Mouse (Mus musculus): ENCODE results near the gene Actl10. TPM values are rescaled to one million over a fixed set of nuclear protein-coding genes. Genes with fewer than 3 reads are reported as not detected.

The Actl10 gene
- total RNA-seq, 4 experiments from 2014 or later: 0.17 TPM; not detected in 3

- DNase-seq (ENCODE audit: low spot score in 2 of 2): peak; percentile 46 to 61
Observed at GRCm38 (mm10) chr2:154580586-154580985, 29.0 kb downstream of the Actl10 start.

DNA sequence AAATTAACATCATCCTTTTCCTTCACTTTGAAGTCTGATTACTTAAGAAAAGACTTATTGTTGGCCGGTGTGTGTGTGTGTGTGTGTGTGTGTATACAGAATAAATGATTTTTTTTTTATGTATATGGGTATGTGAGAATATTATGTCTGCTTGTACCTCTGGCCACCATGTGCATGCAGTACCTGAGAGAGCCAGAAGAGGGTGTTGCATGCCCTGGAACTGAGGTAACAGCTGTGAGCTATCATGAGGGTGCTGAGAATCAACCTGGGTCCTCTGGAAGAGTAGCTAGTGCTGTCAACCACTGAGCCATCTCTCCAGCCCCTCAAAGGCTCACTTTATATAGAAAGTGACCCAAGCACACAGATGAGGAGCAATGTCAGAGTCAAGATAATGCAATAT is 29.8 kb downstream of the Actl10 start:
- no peak for DNase-seq (ENCODE audit: low spot score in 2 of 2)

DNA sequence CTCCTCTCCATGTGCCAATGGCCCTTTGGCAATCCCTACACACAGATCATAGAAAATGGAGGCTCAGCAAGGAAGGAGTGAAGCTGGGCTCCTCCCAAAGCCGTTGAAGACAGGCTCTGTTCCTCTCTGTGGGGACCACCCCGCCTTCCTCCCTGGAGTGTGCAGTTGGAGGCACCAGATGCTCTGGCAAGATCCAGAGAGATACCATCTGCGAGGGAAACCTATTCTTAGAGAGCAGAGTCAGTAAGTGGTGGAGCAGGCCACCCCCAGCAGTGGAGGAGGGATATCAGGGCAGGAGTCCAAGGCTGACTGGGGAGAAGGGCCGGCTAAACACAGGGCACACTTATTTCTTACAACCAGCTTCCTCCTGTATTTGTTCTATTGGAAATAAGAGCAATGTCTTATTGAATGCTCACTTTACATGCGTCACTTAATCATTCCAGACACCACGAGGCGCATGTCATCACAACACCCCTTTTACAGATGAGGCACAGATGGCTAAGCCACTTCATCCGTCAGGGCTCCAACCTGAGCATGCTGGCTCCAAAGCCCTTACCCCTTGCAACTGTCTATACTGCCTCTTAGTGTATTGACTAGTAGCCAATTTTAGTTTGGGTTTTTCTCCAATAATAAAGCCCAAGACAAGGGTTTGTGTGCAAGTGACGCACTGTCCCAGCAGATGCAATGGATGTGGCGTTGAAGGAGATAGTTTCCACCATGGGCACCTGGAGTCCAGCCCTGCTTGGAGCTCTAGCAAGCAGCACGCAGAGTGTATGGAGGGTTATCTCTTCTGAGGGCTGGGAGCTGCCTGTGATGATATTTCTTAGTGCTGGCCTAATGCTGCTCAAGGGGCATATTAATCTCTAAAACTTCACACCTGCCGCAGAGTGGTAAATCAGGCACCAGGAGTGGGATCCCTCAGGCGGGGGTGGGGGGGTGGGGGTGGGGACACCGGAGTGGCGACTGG is 32.6 kb downstream of the Actl10 start:
- DNase-seq (ENCODE audit: low spot score in 2 of 2): no peak

GRCm38 (mm10) chr2:154584931-154585601 is 33.5 kb downstream of the Actl10 start:
- DNase-seq (ENCODE audit: low spot score in 2 of 2): no peak

DNA sequence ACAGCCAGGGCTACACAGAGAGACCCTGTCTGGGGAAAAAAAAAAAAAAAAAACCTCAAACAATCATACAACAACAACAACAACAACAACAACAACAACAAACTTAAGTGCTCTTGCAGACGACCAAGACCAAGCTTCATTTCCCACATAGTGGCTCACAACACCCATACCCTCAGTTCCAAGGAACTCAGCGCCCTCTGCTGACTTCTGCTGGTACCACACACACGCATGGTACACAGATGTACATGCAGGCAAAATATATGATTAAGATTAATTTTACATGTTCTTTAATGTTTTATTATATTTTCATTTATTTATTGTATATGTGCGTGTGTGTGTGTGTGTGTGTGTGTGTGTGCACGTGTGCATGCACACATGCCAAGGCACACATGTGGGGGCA is 34.8 kb downstream of the Actl10 start:
- no peak for DNase-seq (ENCODE audit: low spot score in 2 of 2)

DNA sequence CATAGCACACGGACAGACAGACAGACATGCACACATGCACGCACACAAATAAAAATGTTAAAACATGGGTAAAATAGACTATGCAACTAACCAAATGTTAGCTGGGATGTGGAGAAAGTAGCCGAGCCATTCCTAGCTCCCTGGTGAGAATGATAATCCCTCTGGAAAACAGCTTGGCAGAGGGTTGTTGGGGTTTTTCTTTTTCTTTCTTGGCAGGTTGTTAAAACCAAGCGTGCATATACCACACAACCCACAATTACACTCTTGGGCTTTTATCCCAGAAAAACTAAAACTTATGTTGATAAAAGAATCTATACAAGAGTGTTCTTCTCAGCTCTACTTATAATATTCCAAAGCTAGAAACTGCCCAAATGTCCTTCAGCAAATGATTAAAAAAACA is 37.5 kb downstream of the Actl10 start:
- no peak for DNase-seq (ENCODE audit: low spot score in 2 of 2)

GRCm38 (mm10) chr2:154591239-154591638 is 39.7 kb downstream of the Actl10 start:
- no peak for DNase-seq (ENCODE audit: low spot score in 2 of 2)

- DNase-seq (ENCODE audit: low spot score in 2 of 2): no peak
Observed at GRCm38 (mm10) chr2:154593025-154593424, 41.4 kb downstream of the Actl10 start.

DNA sequence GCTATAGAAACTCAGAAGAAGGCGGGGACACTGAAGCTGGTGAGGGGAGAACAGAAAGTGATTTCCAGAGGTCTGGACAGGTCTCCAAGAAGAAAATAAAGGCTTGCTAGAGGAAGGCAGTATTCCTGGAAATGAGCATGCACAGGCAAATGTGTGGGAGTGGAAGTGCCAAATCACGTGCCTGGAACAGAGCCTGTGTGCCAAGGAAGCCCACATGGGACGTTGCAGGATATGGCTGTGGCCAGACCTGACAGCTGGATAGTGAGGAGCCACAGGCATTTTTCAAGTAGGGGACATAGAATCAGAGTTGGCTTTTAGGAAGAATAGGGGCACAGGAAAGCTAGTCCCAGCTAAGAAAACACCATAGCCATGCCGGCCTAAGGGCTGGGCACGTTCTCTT is 44.2 kb downstream of the Actl10 start:
- no peak for DNase-seq (ENCODE audit: low spot score in 2 of 2)

DNA sequence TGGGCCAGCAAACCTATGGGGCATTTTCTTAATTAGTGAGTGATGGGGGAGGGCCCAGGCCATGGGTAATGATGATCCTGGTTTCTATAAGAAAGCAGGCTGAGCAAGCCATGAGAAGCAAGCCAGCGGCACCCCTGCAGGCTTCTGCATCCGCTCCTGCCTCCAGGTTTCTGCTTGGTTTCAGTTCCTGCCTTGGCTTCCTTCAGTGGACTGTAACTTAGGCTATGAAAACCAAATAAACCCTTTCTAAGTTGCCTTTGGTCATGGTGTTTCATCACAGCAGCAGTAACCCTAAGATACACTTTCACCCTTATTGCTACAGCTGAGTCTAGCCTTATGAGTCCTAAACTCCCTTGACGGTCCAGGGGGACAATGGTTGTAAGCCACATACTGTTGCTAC is 45.8 kb downstream of the Actl10 start:
- no peak for DNase-seq (ENCODE audit: low spot score in 2 of 2)

DNA sequence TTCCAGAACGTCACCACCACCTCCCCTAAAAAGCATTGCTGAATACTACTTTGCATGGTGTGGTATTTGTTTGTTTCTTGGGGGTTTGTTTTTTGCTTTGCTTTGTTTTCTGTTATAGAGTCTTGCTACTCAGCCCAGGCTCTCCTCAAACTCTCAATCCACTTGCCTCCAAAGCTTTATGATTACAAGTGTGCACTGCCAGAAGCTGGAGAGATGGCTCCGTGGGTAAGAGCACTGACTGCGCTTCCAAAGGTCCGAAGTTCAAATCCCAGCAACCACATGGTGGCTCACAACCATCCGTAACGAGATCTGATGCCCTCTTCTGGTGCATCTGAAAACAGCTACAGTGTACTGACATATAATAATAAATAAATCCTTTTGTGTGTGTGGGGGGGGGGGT is 49.0 kb downstream of the Actl10 start:
- no peak for DNase-seq (ENCODE audit: low spot score in 2 of 2)

GRCm38 (mm10) chr2:154601324-154601723 is 49.7 kb downstream of the Actl10 start:
- no peak for DNase-seq (ENCODE audit: low spot score in 2 of 2)

Other genes starting within 250 kb of the Actl10 start
- 1 to 10 TPM in 1 of 4 experiments, not detected in 3; 1.2 TPM for gene Bpifb9b, start 244.5 kb upstream of the Actl10 start, total RNA-seq (2022)
- gene Cdk5rap1, start 178.8 kb upstream of the Actl10 start, total RNA-seq (2022): 10 to 100 TPM; 11.7 to 17.1 (median 12.0) TPM
- gene Snta1, start 143.7 kb upstream of the Actl10 start, total RNA-seq (2022): 100 to 1,000 TPM; 156 to 248 (median 181) TPM
- 10 to 100 TPM; 12.7 to 14.8 (median 13.5) TPM for gene Cbfa2t2, start 115.3 kb upstream of the Actl10 start, total RNA-seq (2022)
- not detected for gene 1700003F12Rik, start 4.7 kb upstream of the Actl10 start, total RNA-seq (2022)
- under 1 TPM; 0.29 to 0.48 (median 0.36) TPM for gene Necab3, start 7.1 kb downstream of the Actl10 start, total RNA-seq (2022)
- gene E2f1, start 18.1 kb downstream of the Actl10 start, total RNA-seq (2022): under 1 TPM in 3 of 4 experiments, not detected in 1; 0.13 to 0.34 (median 0.27) TPM
- gene Pxmp4, start 51.9 kb downstream of the Actl10 start, total RNA-seq (2022): 10 to 100 TPM; 10.1 to 13.4 (median 12.2) TPM
- 1 to 10 TPM; 2.4 to 3.1 (median 2.9) TPM for gene Zfp341, start 61.5 kb downstream of the Actl10 start, total RNA-seq (2022)
- not detected for gene 4930519P11Rik, start 61.7 kb downstream of the Actl10 start, total RNA-seq (2022)
- 100 to 1,000 TPM; 116 to 129 (median 124) TPM for gene Chmp4b, start 99.9 kb downstream of the Actl10 start, total RNA-seq (2022)
- gene Gm14214, start 218.3 kb downstream of the Actl10 start, total RNA-seq (2022): not detected
- gene Raly, start 239.3 kb downstream of the Actl10 start, total RNA-seq (2022): 10 to 100 TPM; 54.8 to 69.4 (median 58.4) TPM
- not detected for gene a, start 239.6 kb downstream of the Actl10 start, total RNA-seq (2022)

All from gastrocnemius, adult 8-10 months (tissue).